Mouse (Mus musculus): ENCODE measurements around the gene Zfp329. TPM values are rescaled to one million over a fixed set of nuclear protein-coding genes. Genes with fewer than 3 reads are reported as not detected.

The Zfp329 gene
- 18.5 and 19.8 TPM in 2 replicates for polyA plus RNA-seq (2014; fragmentation: Nextera tagmentation; extraction: Ambion mirVana)

- ATAC-seq (ENCODE audit: low FRiP score, low TSS enrichment) = peak; percentile 99
- peak within 1 kb of the TSS; percentile 50 for H3K4me2 ChIP-seq (replicated peaks; ENCODE audit: low read depth, low read length)
- under 1% methylated on average over 39 of the region's 40 CpGs for WGBS
Measured at GRCm38 (mm10) chr7:12818521-12819295, at the start of gene Zfp329. Gene Zfp329, minus strand, starts transcription at chr7:12818858.

GRCm38 (mm10) chr7:12835779-12836178 lies 17.1 kb upstream of the Zfp329 start:
- H3K36me3 ChIP-seq (ENCODE audit: control insufficient read depth, insufficient read depth, low read length) = peaks cover 43% of the 10 kb centered on the region
- H3K27me3 ChIP-seq (ENCODE audit: control insufficient read depth, insufficient read depth, low read length) = no peaks in the 10 kb centered on the region
- no peaks in the 10 kb centered on the region for H3K4me1 ChIP-seq (ENCODE audit: control insufficient read depth, insufficient read depth, low read length)
- H3K4me3 ChIP-seq (ENCODE audit: low read length) = peak overlapping the region; percentile 57
- no peak for ATAC-seq (ENCODE audit: low FRiP score, low TSS enrichment)
- peaks cover 43% of the 10 kb centered on the region for H3K9me3 ChIP-seq (ENCODE audit: control insufficient read depth, low read length)
- no peak overlapping the region for H3K27ac ChIP-seq (ENCODE audit: low read depth, low read length)
- no peak overlapping the region for H3K9ac ChIP-seq (ENCODE audit: low read depth, low read length)
- 95% methylated on average over 4 of the region's 4 CpGs for WGBS
- peak overlapping the region; percentile 48 for H3K4me2 ChIP-seq (replicated peaks; ENCODE audit: low read depth, low read length)

More at GRCm38 (mm10) chr7:12818521-12819295, at the start of gene Zfp329:
- Histone ChIP-seq H3K4me1 (ENCODE audit: control insufficient read depth, insufficient read depth, low read length) (no peaks in the 10 kb centered on the region; the same call in 1 of the 2 replicates), H3K4me3 (ENCODE audit: low read length) (peak within 1 kb of the TSS; percentile 91), H3K27me3 (ENCODE audit: control insufficient read depth, insufficient read depth, low read length) (no peaks in the 10 kb centered on the region), H3K36me3 (ENCODE audit: control insufficient read depth, insufficient read depth, low read length) (peaks cover 13% of the 10 kb centered on the region; the same call in 1 of the 2 replicates), H3K9ac (ENCODE audit: low read depth, low read length) (peak within 1 kb of the TSS; percentile 91), H3K9me3 (ENCODE audit: control insufficient read depth, low read length) (peaks cover 25% of the 10 kb centered on the region), H3K27ac (ENCODE audit: low read depth, low read length) (peak within 1 kb of the TSS; percentile 79)

GRCm38 (mm10) chr7:12835193-12835671 lies 16.6 kb upstream of the Zfp329 start:
- peak; percentile 35 for ATAC-seq (ENCODE audit: low FRiP score, low TSS enrichment)

GRCm38 (mm10) chr7:12834162-12835120 lies 15.8 kb upstream of the Zfp329 start, which contains the start of gene Zfp110:
Gene Zfp110, plus strand, starts transcription at chr7:12834761.
- Histone ChIP-seq H3K9ac (ENCODE audit: low read depth, low read length) (peak within 1 kb of the TSS; percentile 56), H3K9me3 (ENCODE audit: control insufficient read depth, low read length) (peaks cover 31% of the 10 kb centered on the region), H3K4me1 (ENCODE audit: control insufficient read depth, insufficient read depth, low read length) (no peaks in the 10 kb centered on the region), H3K4me3 (ENCODE audit: low read length) (peak within 1 kb of the TSS; percentile 57), H3K27me3 (ENCODE audit: control insufficient read depth, insufficient read depth, low read length) (no peaks in the 10 kb centered on the region), H3K36me3 (ENCODE audit: control insufficient read depth, insufficient read depth, low read length) (peaks cover 32% of the 10 kb centered on the region), H3K27ac (ENCODE audit: low read depth, low read length) (0 out of 2 replicates have a peak within 1 kb of the TSS, but pooled peaks have one; percentile 17), H3K4me2 (replicated peaks; ENCODE audit: low read depth, low read length) (peak within 1 kb of the TSS; percentile 48)
- 3% methylated on average over 47 of the region's 47 CpGs for WGBS
- ATAC-seq (ENCODE audit: low FRiP score, low TSS enrichment) = peak; percentile 98

More at GRCm38 (mm10) chr7:12835193-12835671, 16.6 kb upstream of the Zfp329 start:
- Histone ChIP-seq H3K27me3 (ENCODE audit: control insufficient read depth, insufficient read depth, low read length) (no peaks in the 10 kb centered on the region), H3K36me3 (ENCODE audit: control insufficient read depth, insufficient read depth, low read length) (peaks cover 38% of the 10 kb centered on the region), H3K4me2 (replicated peaks; ENCODE audit: low read depth, low read length) (peak overlapping the region; percentile 48), H3K4me1 (ENCODE audit: control insufficient read depth, insufficient read depth, low read length) (no peaks in the 10 kb centered on the region), H3K4me3 (ENCODE audit: low read length) (peak overlapping the region; percentile 57), H3K27ac (ENCODE audit: low read depth, low read length) (no peak overlapping the region), H3K9ac (ENCODE audit: low read depth, low read length) (peak overlapping the region; percentile 56), H3K9me3 (ENCODE audit: control insufficient read depth, low read length) (peaks cover 38% of the 10 kb centered on the region)
- WGBS = 38% methylated on average over 13 of the region's 13 CpGs

- H3K9me3 ChIP-seq (ENCODE audit: control insufficient read depth, low read length) = peaks cover 40% of the 10 kb centered on the region
- ATAC-seq (ENCODE audit: low FRiP score, low TSS enrichment) = no peak
Measured at GRCm38 (mm10) chr7:12815566-12815965, 3.1 kb downstream of the Zfp329 start.

GRCm38 (mm10) chr7:12803727-12804071 lies 15.0 kb downstream of the Zfp329 start:
- ATAC-seq (ENCODE audit: low FRiP score, low TSS enrichment) = no peak; the same call in 1 of the 2 replicates
- Histone ChIP-seq H3K4me2 (replicated peaks; ENCODE audit: low read depth, low read length) (peak overlapping the region; percentile 83), H3K9me3 (ENCODE audit: control insufficient read depth, low read length) (no peaks in the 10 kb centered on the region)

More at GRCm38 (mm10) chr7:12815566-12815965, 3.1 kb downstream of the Zfp329 start:
- WGBS = 96% methylated on average over 8 of the region's 8 CpGs
- peaks cover 31% of the 10 kb centered on the region for H3K36me3 ChIP-seq (ENCODE audit: control insufficient read depth, insufficient read depth, low read length)
- no peaks in the 10 kb centered on the region; the same call in 1 of the 2 replicates for H3K4me1 ChIP-seq (ENCODE audit: control insufficient read depth, insufficient read depth, low read length)
- no peak overlapping the region for H3K4me2 ChIP-seq (replicated peaks; ENCODE audit: low read depth, low read length)
- H3K4me3 ChIP-seq (ENCODE audit: low read length) = no peak overlapping the region
- no peak overlapping the region for H3K27ac ChIP-seq (ENCODE audit: low read depth, low read length)
- H3K27me3 ChIP-seq (ENCODE audit: control insufficient read depth, insufficient read depth, low read length) = no peaks in the 10 kb centered on the region
- no peak overlapping the region for H3K9ac ChIP-seq (ENCODE audit: low read depth, low read length)

GRCm38 (mm10) chr7:12802866-12803726 lies 15.6 kb downstream of the Zfp329 start, which contains the start of gene Zscan18:
Gene Zscan18, minus strand, starts transcription at chr7:12803635.
- Histone ChIP-seq H3K9ac (ENCODE audit: low read depth, low read length) (peak within 1 kb of the TSS; percentile 65), H3K4me2 (replicated peaks; ENCODE audit: low read depth, low read length) (peak within 1 kb of the TSS; percentile 83), H3K27ac (ENCODE audit: low read depth, low read length) (peak within 1 kb of the TSS; percentile 14; the same call in 1 of the 2 replicates), H3K36me3 (ENCODE audit: control insufficient read depth, insufficient read depth, low read length) (peaks cover 17% of the 10 kb centered on the region; the same call in 1 of the 2 replicates), H3K9me3 (ENCODE audit: control insufficient read depth, low read length) (no peaks in the 10 kb centered on the region), H3K4me3 (ENCODE audit: low read length) (peak within 1 kb of the TSS; percentile 47), H3K4me1 (ENCODE audit: control insufficient read depth, insufficient read depth, low read length) (peaks cover 3% of the 10 kb centered on the region; the same call in 1 of the 2 replicates), H3K27me3 (ENCODE audit: control insufficient read depth, insufficient read depth, low read length) (no peaks in the 10 kb centered on the region)
- ATAC-seq (ENCODE audit: low FRiP score, low TSS enrichment) = peak; percentile 98
- WGBS = 7% methylated on average over 31 of the region's 31 CpGs

More at GRCm38 (mm10) chr7:12803727-12804071, 15.0 kb downstream of the Zfp329 start:
- Histone ChIP-seq H3K27ac (ENCODE audit: low read depth, low read length) (no peak overlapping the region; the same call in 1 of the 2 replicates), H3K9ac (ENCODE audit: low read depth, low read length) (peak overlapping the region; percentile 65), H3K4me3 (ENCODE audit: low read length) (peak overlapping the region; percentile 47), H3K36me3 (ENCODE audit: control insufficient read depth, insufficient read depth, low read length) (peaks cover 22% of the 10 kb centered on the region), H3K4me1 (ENCODE audit: control insufficient read depth, insufficient read depth, low read length) (peaks cover 3% of the 10 kb centered on the region; the same call in 1 of the 2 replicates), H3K27me3 (ENCODE audit: control insufficient read depth, insufficient read depth, low read length) (no peaks in the 10 kb centered on the region)
- under 1% methylated on average over 16 of the region's 16 CpGs for WGBS
